Mouse (Mus musculus): ENCODE results near the gene Npc2.

DNA sequence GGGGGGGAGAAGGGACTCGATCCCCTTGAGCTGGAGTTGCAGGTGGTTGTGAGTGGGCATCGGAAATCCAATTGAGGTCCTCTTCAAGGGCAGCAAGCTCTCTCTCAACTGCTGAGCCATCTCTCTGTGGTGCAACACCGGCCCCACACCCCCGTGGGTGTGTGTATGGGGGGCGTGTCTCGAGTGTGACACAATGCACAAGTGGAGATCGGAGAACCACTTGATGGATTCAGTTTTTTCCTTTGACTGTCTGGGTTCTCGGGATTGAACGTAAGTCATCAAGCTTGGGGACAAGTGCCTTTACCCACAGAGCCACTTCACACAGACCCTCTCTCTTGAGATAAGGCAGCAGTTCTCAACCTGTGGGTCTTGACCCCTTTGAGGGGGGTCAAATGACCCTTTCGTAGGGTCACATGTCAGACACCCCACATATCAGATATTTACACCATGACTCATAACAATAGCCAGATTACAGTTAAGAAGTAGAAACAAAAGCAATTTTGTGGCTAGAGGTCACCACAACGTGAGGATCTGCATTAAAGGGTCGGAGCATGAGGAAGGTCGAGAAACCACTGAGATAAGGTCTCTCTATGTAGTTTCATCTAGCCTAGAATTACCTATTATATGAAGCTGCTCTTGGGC is 9.3 kb downstream of the Npc2 start:
- TF ChIP-seq CTCF (IDR thresholded peaks at IDR 0.05; ENCODE audit: borderline replicate concordance, insufficient read depth, low read depth, low read length) (no peak), POLR2A (IDR thresholded peaks at IDR 0.05; ENCODE audit: borderline replicate concordance, insufficient read depth, low read length) (no peak)
